Mouse (Mus musculus) neural tube, embryonic 13.5 days (tissue): ENCODE results near the gene Eno4. TPM values are rescaled to one million over a fixed set of nuclear protein-coding genes. Genes with fewer than 3 reads are reported as not detected.

Experiments used
- ATAC-seq: fragments of 200-750 bp; cut with Nextera tagmentation; 2 replicates; pipeline ENCODE4 v1.8.0; 2017; ENCODE audit warnings: low read depth, mild to moderate bottlenecking, moderate TSS enrichment, moderate library complexity
- H3K27ac ChIP-seq: fragments of 300-500 bp; sonication (generic); replicated peaks from 2 replicates; pipeline ENCODE4 v1.5.1; 2015; ENCODE audit warnings: moderate library complexity, mild to moderate bottlenecking, inconsistent platforms
- H3K27me3 ChIP-seq: fragments of 300-500 bp; sonication (generic); 2 replicates; pipeline ENCODE4 v1.6.1; 2015; ENCODE audit warnings: mild to moderate bottlenecking, inconsistent platforms
- H3K36me3 ChIP-seq: fragments of 300-500 bp; sonication (generic); 2 replicates; pipeline ENCODE4 v1.6.1; 2015; ENCODE audit warnings: mild to moderate bottlenecking, inconsistent platforms
- H3K4me1 ChIP-seq: fragments of 300-500 bp; sonication (generic); replicated peaks from 2 replicates; pipeline ENCODE4 v1.6.1; 2015; ENCODE audit warnings: inconsistent platforms
- H3K4me2 ChIP-seq: fragments of 300-500 bp; sonication (generic); 2 replicates; pipeline ENCODE4 v1.6.1; 2015; ENCODE audit warnings: inconsistent platforms, mild to moderate bottlenecking, moderate library complexity
- H3K4me3 ChIP-seq: fragments of 300-500 bp; sonication (generic); 2 replicates; pipeline ENCODE4 v1.5.1; 2015; ENCODE audit warnings: mild to moderate bottlenecking, inconsistent platforms
- H3K9ac ChIP-seq: fragments of 300-500 bp; sonication (generic); 2 replicates; pipeline ENCODE4 v1.6.1; 2015; ENCODE audit warnings: moderate library complexity, mild to moderate bottlenecking, inconsistent platforms
- H3K9me3 ChIP-seq: fragments of 300-500 bp; sonication (generic); 2 replicates; pipeline ENCODE4 v1.6.1; 2016; ENCODE audit warnings: inconsistent platforms
- WGBS: fragments of 180-500 bp; shearing (Covaris S2); methylation state at CpG from one replicate; pipeline ENCODE4 v1.1.7; 2015; 5-methylcytosine and 5-hydroxymethylcytosine counted together
- microRNA-seq: library from miRNA; unstranded; fragments of <30 nt; microRNA quantifications from one replicate; pipeline ENCODE4, GENCODE M21; 2016
- polyA plus RNA-seq: library from polyadenylated mRNA; unstranded; fragments of >200 nt; fragmentation: Nextera tagmentation; extraction: Ambion mirVana; gene quantifications from 2 replicates; pipeline ENCODE4 v1.2.1, GENCODE M21; 2015

The Eno4 gene
- polyA plus RNA-seq, 1 experiment from 2014 or later, result 0.82 TPM

DNA sequence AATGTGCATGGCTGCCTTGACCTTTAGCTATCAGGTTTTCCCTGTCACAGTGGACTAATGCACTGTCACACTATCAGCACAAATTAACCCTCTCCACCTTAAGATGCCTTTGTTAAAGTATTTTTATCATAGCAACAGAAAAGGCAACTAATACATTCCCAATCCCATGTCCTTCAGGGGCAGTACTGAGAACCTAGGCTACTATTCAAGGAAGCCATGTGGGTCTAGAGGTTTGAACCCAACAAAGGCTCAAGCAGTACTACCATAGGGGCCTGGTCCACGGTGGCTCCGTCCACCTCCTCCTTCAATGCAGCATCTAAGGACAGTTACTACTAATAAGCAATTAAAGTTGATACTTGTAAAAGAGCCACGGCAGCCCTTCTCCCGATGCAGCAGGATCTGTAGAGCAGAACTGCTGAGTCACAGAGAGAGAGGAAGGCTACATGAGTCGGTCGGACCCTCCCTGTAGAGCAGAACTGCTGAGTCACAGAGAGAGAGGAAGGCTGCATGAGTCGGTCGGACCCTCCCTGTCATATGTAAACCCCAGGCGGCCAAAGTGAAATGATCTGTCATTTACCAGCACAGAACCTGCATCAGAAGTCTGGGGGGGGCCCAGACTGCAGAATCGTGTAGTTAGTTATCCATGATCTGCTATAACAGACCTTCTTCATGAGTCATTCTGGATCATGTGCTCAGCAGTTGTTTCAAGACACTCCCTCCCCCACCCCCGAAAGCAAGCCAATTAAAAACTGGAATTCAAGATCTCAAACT lies 35.4 kb downstream of the Eno4 start:
- H3K27me3 ChIP-seq, result peaks cover 89% of the 10 kb centered on the region
- ATAC-seq, result peak; percentile 58
- no peaks in the 10 kb centered on the region for H3K9me3 ChIP-seq
- H3K9ac ChIP-seq, result no peak overlapping the region
- H3K4me2 ChIP-seq, result 0 out of 2 replicates have a peak overlapping the region, but pooled peaks have one; percentile 5
- peaks cover 29% of the 10 kb centered on the region for H3K4me1 ChIP-seq
- H3K36me3 ChIP-seq, result no peaks in the 10 kb centered on the region
- H3K27ac ChIP-seq, result peak overlapping the region; percentile 42
- no peak overlapping the region for H3K4me3 ChIP-seq
- WGBS, result 63% methylated on average over 11 of the region's 11 CpGs

DNA sequence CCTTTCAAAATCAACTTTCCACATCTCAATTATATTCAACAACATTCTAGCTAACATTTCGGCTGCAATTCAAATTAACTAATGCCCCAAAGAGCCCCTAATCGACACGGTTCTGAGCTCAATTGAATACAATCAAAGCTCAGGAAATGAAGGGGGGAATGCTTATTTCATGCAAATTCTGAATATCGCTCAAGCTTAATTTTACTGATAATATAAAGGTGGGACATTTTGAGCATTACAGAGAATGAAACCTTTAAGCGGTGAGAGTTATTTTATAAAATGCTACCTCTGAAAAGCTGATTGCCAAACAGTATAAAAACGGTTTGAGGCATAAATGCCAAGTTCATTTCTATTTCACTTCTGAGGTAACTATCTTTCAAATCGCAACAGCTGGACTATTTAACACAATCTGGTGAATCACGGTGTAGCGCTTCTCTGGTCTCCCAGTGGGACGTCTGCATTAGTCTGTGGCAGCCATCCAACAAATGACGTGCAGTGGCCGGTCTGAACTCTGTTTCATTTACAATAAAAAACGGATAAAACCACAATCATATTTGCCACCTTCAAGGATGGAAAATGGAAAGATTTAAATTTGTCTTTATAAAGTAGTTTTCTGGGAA lies 36.3 kb downstream of the Eno4 start:
- Histone ChIP-seq H3K36me3 (no peaks in the 10 kb centered on the region), H3K27ac (peak overlapping the region; percentile 42; the same call in 1 of the 2 replicates), H3K4me3 (no peak overlapping the region), H3K9me3 (no peaks in the 10 kb centered on the region), H3K27me3 (peaks cover 89% of the 10 kb centered on the region), H3K4me1 (peaks cover 29% of the 10 kb centered on the region), H3K4me2 (peak overlapping the region; percentile 23), H3K9ac (no peak overlapping the region)
- ATAC-seq, result no peak
- WGBS, result 28% methylated on average over 13 of the region's 13 CpGs

DNA sequence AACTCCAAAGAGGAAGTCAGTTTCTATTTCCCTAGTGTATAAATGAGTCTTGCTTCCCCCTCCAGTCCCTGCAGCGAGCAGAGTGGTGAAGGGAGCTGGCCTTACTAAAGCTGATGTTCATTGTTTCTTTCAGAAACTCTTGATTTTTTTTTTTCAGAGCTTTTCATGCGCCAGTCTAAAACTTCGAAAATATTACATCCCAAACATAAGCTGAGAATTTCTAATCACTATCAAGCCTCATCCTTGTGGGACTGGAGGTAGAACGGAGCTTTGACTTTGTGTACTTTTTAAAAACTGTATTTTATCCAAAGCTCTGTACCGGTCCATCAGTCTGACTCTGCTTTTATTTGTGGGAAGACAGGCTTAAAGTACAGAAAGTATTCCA lies 36.8 kb downstream of the Eno4 start:
- Histone ChIP-seq H3K4me2 (peak overlapping the region; percentile 23), H3K27ac (no peak overlapping the region), H3K4me1 (peaks cover 29% of the 10 kb centered on the region), H3K9ac (no peak overlapping the region), H3K4me3 (no peak overlapping the region), H3K36me3 (no peaks in the 10 kb centered on the region), H3K9me3 (no peaks in the 10 kb centered on the region), H3K27me3 (peaks cover 89% of the 10 kb centered on the region)
- WGBS, result 67% methylated on average over 5 of the region's 5 CpGs
- no peak for ATAC-seq

DNA sequence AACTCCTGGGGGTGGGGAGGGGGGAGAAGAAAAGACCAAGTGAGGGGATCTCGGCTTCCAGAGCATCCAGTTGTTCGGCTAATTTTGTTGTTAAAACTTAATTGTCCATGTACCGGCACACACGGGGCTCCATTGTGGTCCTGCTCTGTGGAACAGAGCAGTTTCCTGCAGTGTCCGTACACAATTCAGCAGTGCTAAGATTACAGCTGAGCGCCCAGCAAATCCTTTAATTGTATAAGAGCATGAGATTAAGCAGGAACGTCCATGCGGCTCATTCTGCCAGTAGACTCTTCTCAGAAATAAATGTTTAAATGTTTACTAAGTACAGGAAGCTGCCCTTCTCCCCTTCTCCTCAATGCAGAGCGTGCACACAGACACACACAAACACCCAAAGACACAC lies 38.3 kb downstream of the Eno4 start:
- Histone ChIP-seq H3K4me3 (no peak overlapping the region), H3K27me3 (peaks cover 80% of the 10 kb centered on the region), H3K9me3 (no peaks in the 10 kb centered on the region), H3K27ac (0 out of 2 replicates have a peak overlapping the region, but pooled peaks have one; percentile 23), H3K4me2 (0 out of 2 replicates have a peak overlapping the region, but pooled peaks have one; percentile 26), H3K4me1 (peaks cover 29% of the 10 kb centered on the region), H3K36me3 (no peaks in the 10 kb centered on the region), H3K9ac (no peak overlapping the region)
- 11% methylated on average over 9 of the region's 9 CpGs for WGBS
- 0 out of 2 replicates have a peak, but pooled peaks have one; percentile 21 for ATAC-seq

GRCm38 (mm10) chr19:59002827-59003226 lies 59.6 kb downstream of the Eno4 start:
- no peak for ATAC-seq
- no peak overlapping the region for H3K4me2 ChIP-seq
- no peak overlapping the region for H3K4me3 ChIP-seq
- no peak overlapping the region for H3K9ac ChIP-seq
- WGBS, result 87% methylated on average over 6 of the region's 6 CpGs
- H3K36me3 ChIP-seq, result peaks cover 21% of the 10 kb centered on the region; the same call in 1 of the 2 replicates
- no peaks in the 10 kb centered on the region for H3K27me3 ChIP-seq
- no peak overlapping the region for H3K27ac ChIP-seq
- H3K9me3 ChIP-seq, result no peaks in the 10 kb centered on the region
- H3K4me1 ChIP-seq, result peaks cover 6% of the 10 kb centered on the region; the same call in 1 of the 2 replicates

- Histone ChIP-seq H3K4me3 (no peak overlapping the region), H3K27me3 (peaks cover 6% of the 10 kb centered on the region; the same call in 1 of the 2 replicates), H3K9ac (no peak overlapping the region), H3K36me3 (peaks cover 10% of the 10 kb centered on the region; the same call in 1 of the 2 replicates), H3K4me2 (no peak overlapping the region), H3K9me3 (no peaks in the 10 kb centered on the region), H3K27ac (peak overlapping the region; percentile 74), H3K4me1 (peaks cover 6% of the 10 kb centered on the region; the same call in 1 of the 2 replicates)
- ATAC-seq, result peak; percentile 67
- WGBS, result 49% methylated on average over 15 of the region's 15 CpGs
Measured at GRCm38 (mm10) chr19:59006577-59007340, 63.5 kb downstream of the Eno4 start.

DNA sequence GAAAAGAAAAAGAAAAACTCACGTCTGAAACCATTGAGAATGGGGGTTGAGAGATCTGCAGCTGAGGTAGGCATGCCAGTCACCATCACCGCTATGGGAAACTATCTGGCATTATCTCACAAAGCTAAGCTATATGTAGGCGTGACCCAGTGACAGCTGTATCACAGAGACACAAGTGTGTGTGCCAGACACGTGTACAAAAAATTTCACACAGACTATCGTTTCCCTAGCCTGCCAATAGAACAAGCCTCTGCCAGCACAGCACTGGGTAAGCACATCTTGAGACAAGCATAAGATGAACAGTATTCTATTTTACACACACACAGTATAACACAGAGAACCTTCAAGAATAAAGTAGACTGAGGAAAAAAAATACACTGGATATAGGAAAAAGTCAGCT lies 67.6 kb downstream of the Eno4 start:
- H3K4me3 ChIP-seq, result no peak overlapping the region
- H3K4me1 ChIP-seq, result peaks cover 6% of the 10 kb centered on the region; the same call in 1 of the 2 replicates
- no peak overlapping the region for H3K9ac ChIP-seq
- peaks cover 6% of the 10 kb centered on the region; the same call in 1 of the 2 replicates for H3K27me3 ChIP-seq
- no peak for ATAC-seq
- no peaks in the 10 kb centered on the region for H3K9me3 ChIP-seq
- H3K4me2 ChIP-seq, result no peak overlapping the region
- H3K27ac ChIP-seq, result no peak overlapping the region
- H3K36me3 ChIP-seq, result 0 out of 2 replicates have a peak, but pooled peaks cover 3% of the 10 kb centered on the region
- WGBS, result 78% methylated on average over 5 of the region's 5 CpGs

Small RNA genes within 50 kb of the gene (microRNA-seq; reads per million reads assigned to microRNA genes)
- gene Mir3086, result 1.8 reads per million, percentile 5 among the genes with 10 or more reads in this experiment

Other genes with a start within 250 kb of the Eno4 start
- 0.40 TPM in 1 of 2 replicates, not detected in the other for gene Pnliprp1, start 214.5 kb upstream of the Eno4 start, polyA plus RNA-seq
- gene Pnliprp2, start 183.7 kb upstream of the Eno4 start, polyA plus RNA-seq, result 0.15 TPM in 1 of 2 replicates, not detected in the other
- not detected in 2 replicates for gene 1700019N19Rik, start 149.0 kb upstream of the Eno4 start, polyA plus RNA-seq
- gene Hspa12a, start 229 bp downstream of the Eno4 start, polyA plus RNA-seq, result 79.9 and 83.0 TPM in 2 replicates
- 33.8 and 35.0 TPM in 2 replicates for gene Shtn1, start 132.7 kb downstream of the Eno4 start, polyA plus RNA-seq
- not detected in 2 replicates for gene Vax1, start 226.6 kb downstream of the Eno4 start, polyA plus RNA-seq